Comparison of ENCODE assay signal across 7 mouse cellular contexts in genomic region chr10:80703643-80704042, GRCm38 (mm10). TPM values are rescaled to one million over a fixed set of nuclear protein-coding genes. Genes with fewer than 3 reads are reported as not detected.
DNase-seq lines count a peak whose midpoint lies in the region; ATAC-seq and TF ChIP-seq lines count a peak whose summit lies in the region.

No protein-coding gene starts in this region.

- no peaks in the 10 kb centered on the region for H3K27me3 ChIP-seq in kidney, embryonic 16.5 days (ENCODE audit: insufficient read depth, low read length)
- no peaks in the 10 kb centered on the region for H3K27me3 ChIP-seq in embryonic facial prominence, embryonic 15.5 days
- H3K27me3 ChIP-seq in hindbrain, postnatal 0 days (ENCODE audit: insufficient read depth, low read length): no peaks in the 10 kb centered on the region
- H3K27me3 ChIP-seq in midbrain, postnatal 0 days (ENCODE audit: insufficient read depth, low read length): no peaks in the 10 kb centered on the region

- TF ChIP-seq CTCF in hindbrain, postnatal 0 days (IDR thresholded peaks at IDR 0.05; ENCODE audit: low read depth): no peak
- TF ChIP-seq CTCF in midbrain, postnatal 0 days (IDR thresholded peaks at IDR 0.05): no peak

- WGBS in kidney, embryonic 16.5 days: 86% methylated on average over 5 of the region's 5 CpGs
- 86% methylated on average over 5 of the region's 5 CpGs for WGBS in embryonic facial prominence, embryonic 15.5 days
- 85% methylated on average over 5 of the region's 5 CpGs for WGBS in hindbrain, postnatal 0 days
- 96% methylated on average over 5 of the region's 5 CpGs for WGBS in midbrain, postnatal 0 days

- H3K36me3 ChIP-seq in kidney, embryonic 16.5 days (ENCODE audit: insufficient read depth, low read length): peaks cover 30% of the 10 kb centered on the region
- H3K36me3 ChIP-seq in embryonic facial prominence, embryonic 15.5 days: peaks cover 26% of the 10 kb centered on the region
- peaks cover 23% of the 10 kb centered on the region for H3K36me3 ChIP-seq in hindbrain, postnatal 0 days (ENCODE audit: insufficient read depth, low read length)
- H3K36me3 ChIP-seq in midbrain, postnatal 0 days (ENCODE audit: insufficient read depth, low read length): peaks cover 25% of the 10 kb centered on the region

- H3K4me2 ChIP-seq in kidney, embryonic 16.5 days (replicated peaks; ENCODE audit: low read depth, low read length): peak overlapping the region; percentile 91
- peak overlapping the region; percentile 90 for H3K4me2 ChIP-seq in embryonic facial prominence, embryonic 15.5 days (replicated peaks)
- peak overlapping the region; percentile 68 for H3K4me2 ChIP-seq in hindbrain, postnatal 0 days (ENCODE audit: low read depth, low read length)
- peak overlapping the region; percentile 55 for H3K4me2 ChIP-seq in midbrain, postnatal 0 days (ENCODE audit: low read depth, low read length, poor library complexity, severe bottlenecking)

- no peaks in the 10 kb centered on the region for H3K9me3 ChIP-seq in kidney, embryonic 16.5 days (ENCODE audit: low read length)
- H3K9me3 ChIP-seq in embryonic facial prominence, embryonic 15.5 days (replicated peaks): no peaks in the 10 kb centered on the region
- H3K9me3 ChIP-seq in hindbrain, postnatal 0 days (ENCODE audit: low read length): no peaks in the 10 kb centered on the region
- H3K9me3 ChIP-seq in midbrain, postnatal 0 days (ENCODE audit: low read length): no peaks in the 10 kb centered on the region

- no peak for DNase-seq in kidney, adult 11 months
- DNase-seq in hindbrain, postnatal 0 days (ENCODE audit: low spot score): no peak
- DNase-seq in midbrain, postnatal 0 days (ENCODE audit: low spot score): no peak
- no peak for DNase-seq in Muller cell, postnatal 12 days (ENCODE audit: inconsistent ontology term)

- peak overlapping the region; percentile 61; the same call in 1 of the 2 replicates for H3K4me3 ChIP-seq in kidney, embryonic 16.5 days (ENCODE audit: low read length)
- peak overlapping the region; percentile 70 for H3K4me3 ChIP-seq in embryonic facial prominence, embryonic 15.5 days (replicated peaks)
- peak overlapping the region; percentile 58 for H3K4me3 ChIP-seq in hindbrain, postnatal 0 days (ENCODE audit: low read length)
- peak overlapping the region; percentile 50 for H3K4me3 ChIP-seq in midbrain, postnatal 0 days (ENCODE audit: low read depth, low read length)

- H3K9ac ChIP-seq in kidney, embryonic 16.5 days (replicated peaks; ENCODE audit: low read length): peak overlapping the region; percentile 67
- 0 out of 2 replicates have a peak overlapping the region, but pooled peaks have one; percentile 55 for H3K9ac ChIP-seq in embryonic facial prominence, embryonic 15.5 days
- H3K9ac ChIP-seq in hindbrain, postnatal 0 days (replicated peaks; ENCODE audit: low read length): peak overlapping the region; percentile 56; the same call in 1 of the 2 replicates
- H3K9ac ChIP-seq in midbrain, postnatal 0 days (replicated peaks; ENCODE audit: low read length, poor library complexity, severe bottlenecking): peak overlapping the region; percentile 62

- peaks cover 29% of the 10 kb centered on the region for H3K4me1 ChIP-seq in kidney, embryonic 16.5 days (ENCODE audit: insufficient read depth, low read length)
- H3K4me1 ChIP-seq in embryonic facial prominence, embryonic 15.5 days: peaks cover 36% of the 10 kb centered on the region
- H3K4me1 ChIP-seq in hindbrain, postnatal 0 days (ENCODE audit: insufficient read depth, low read length): peaks cover 18% of the 10 kb centered on the region; the same call in 1 of the 2 replicates
- H3K4me1 ChIP-seq in midbrain, postnatal 0 days (ENCODE audit: insufficient read depth, low read length): peaks cover 14% of the 10 kb centered on the region

- no peak for ATAC-seq in kidney, embryonic 16.5 days (ENCODE audit: low FRiP score, low TSS enrichment)
- no peak for ATAC-seq in embryonic facial prominence, embryonic 15.5 days (ENCODE audit: insufficient number of reproducible peaks, low FRiP score, low TSS enrichment, low read depth)
- no peak for ATAC-seq in hindbrain, postnatal 0 days
- no peak for ATAC-seq in midbrain, postnatal 0 days (ENCODE audit: low FRiP score)
- ATAC-seq in CD4-positive, CD25-positive, alpha-beta regulatory T cell, adult 4 months: no peak

- H3K27ac ChIP-seq in kidney, embryonic 16.5 days (ENCODE audit: low read length): 0 out of 2 replicates have a peak overlapping the region, but pooled peaks have one; percentile 85
- no peak overlapping the region; the same call in 1 of the 2 replicates for H3K27ac ChIP-seq in embryonic facial prominence, embryonic 15.5 days (replicated peaks)
- peak overlapping the region; percentile 78; the same call in 1 of the 2 replicates for H3K27ac ChIP-seq in hindbrain, postnatal 0 days
- peak overlapping the region; percentile 84; the same call in 1 of the 2 replicates for H3K27ac ChIP-seq in midbrain, postnatal 0 days (ENCODE audit: low read depth, low read length)

RNA-seq across cellular contexts. Expression of gene Izumo4, which starts 1.7 kb away (rescaled TPM):
- polyA plus RNA-seq in kidney, embryonic 16.5 days (2015; fragmentation: Nextera tagmentation; extraction: Ambion mirVana): 23.3 and 23.8 TPM in 2 replicates
- 27.0 and 28.0 TPM in 2 replicates for polyA plus RNA-seq in embryonic facial prominence, embryonic 15.5 days (2015; fragmentation: Nextera tagmentation; extraction: Ambion mirVana)
- total RNA-seq in hindbrain, postnatal 0 days (2014; rRNA removed): 31.1 and 31.6 TPM in 2 replicates
- 46.7 and 52.2 TPM in 2 replicates for polyA plus RNA-seq in hindbrain, postnatal 0 days (2015; fragmentation: Nextera tagmentation; extraction: Ambion mirVana)
- 26.3 and 48.0 TPM in 2 replicates for total RNA-seq in midbrain, postnatal 0 days (2014; rRNA removed)
- 44.0 and 47.4 TPM in 2 replicates for polyA plus RNA-seq in midbrain, postnatal 0 days (2015; fragmentation: Nextera tagmentation; extraction: Ambion mirVana)
- polyA plus RNA-seq in CD4-positive, CD25-positive, alpha-beta regulatory T cell, adult 4 months (2017; shearing (Covaris generic)): 100 to 1,000 TPM in 1 of 2 experiments, 10 to 100 TPM in 1; 89.2 to 116 TPM

RNA-seq across cellular contexts. Expression of gene Mob3a, which starts 1.9 kb away (rescaled TPM):
- polyA plus RNA-seq in kidney, embryonic 16.5 days (2015; fragmentation: Nextera tagmentation; extraction: Ambion mirVana): 43.1 and 43.2 TPM in 2 replicates
- polyA plus RNA-seq in embryonic facial prominence, embryonic 15.5 days (2015; fragmentation: Nextera tagmentation; extraction: Ambion mirVana): 48.2 and 51.8 TPM in 2 replicates
- total RNA-seq in hindbrain, postnatal 0 days (2014; rRNA removed): 68.3 and 76.4 TPM in 2 replicates
- polyA plus RNA-seq in hindbrain, postnatal 0 days (2015; fragmentation: Nextera tagmentation; extraction: Ambion mirVana): 37.2 and 38.8 TPM in 2 replicates
- 66.6 and 75.1 TPM in 2 replicates for total RNA-seq in midbrain, postnatal 0 days (2014; rRNA removed)
- polyA plus RNA-seq in midbrain, postnatal 0 days (2015; fragmentation: Nextera tagmentation; extraction: Ambion mirVana): 44.9 and 48.5 TPM in 2 replicates
- 100 to 1,000 TPM; 265 to 359 TPM for polyA plus RNA-seq in CD4-positive, CD25-positive, alpha-beta regulatory T cell, adult 4 months (2017; shearing (Covaris generic))

RNA-seq across cellular contexts. Expression of gene Mknk2, which starts 25.7 kb away (rescaled TPM):
- polyA plus RNA-seq in kidney, embryonic 16.5 days (2015; fragmentation: Nextera tagmentation; extraction: Ambion mirVana): 71.1 and 108 TPM in 2 replicates
- polyA plus RNA-seq in embryonic facial prominence, embryonic 15.5 days (2015; fragmentation: Nextera tagmentation; extraction: Ambion mirVana): 99.0 and 105 TPM in 2 replicates
- 84.5 and 95.4 TPM in 2 replicates for total RNA-seq in hindbrain, postnatal 0 days (2014; rRNA removed)
- 38.2 and 40.5 TPM in 2 replicates for polyA plus RNA-seq in hindbrain, postnatal 0 days (2015; fragmentation: Nextera tagmentation; extraction: Ambion mirVana)
- total RNA-seq in midbrain, postnatal 0 days (2014; rRNA removed): 74.6 and 74.7 TPM in 2 replicates
- polyA plus RNA-seq in midbrain, postnatal 0 days (2015; fragmentation: Nextera tagmentation; extraction: Ambion mirVana): 35.3 and 36.0 TPM in 2 replicates
- polyA plus RNA-seq in CD4-positive, CD25-positive, alpha-beta regulatory T cell, adult 4 months (2017; shearing (Covaris generic)): 10 to 100 TPM; 37.3 to 51.7 TPM

RNA-seq across cellular contexts. Expression of gene Ap3d1, which starts 38.4 kb away (rescaled TPM):
- 67.7 and 68.8 TPM in 2 replicates for polyA plus RNA-seq in kidney, embryonic 16.5 days (2015; fragmentation: Nextera tagmentation; extraction: Ambion mirVana)
- 75.2 and 76.1 TPM in 2 replicates for polyA plus RNA-seq in embryonic facial prominence, embryonic 15.5 days (2015; fragmentation: Nextera tagmentation; extraction: Ambion mirVana)
- total RNA-seq in hindbrain, postnatal 0 days (2014; rRNA removed): 195 and 201 TPM in 2 replicates
- polyA plus RNA-seq in hindbrain, postnatal 0 days (2015; fragmentation: Nextera tagmentation; extraction: Ambion mirVana): 99.2 and 99.7 TPM in 2 replicates
- total RNA-seq in midbrain, postnatal 0 days (2014; rRNA removed): 182 and 183 TPM in 2 replicates
- 95.4 and 105 TPM in 2 replicates for polyA plus RNA-seq in midbrain, postnatal 0 days (2015; fragmentation: Nextera tagmentation; extraction: Ambion mirVana)
- 10 to 100 TPM; 26.7 to 29.1 TPM for polyA plus RNA-seq in CD4-positive, CD25-positive, alpha-beta regulatory T cell, adult 4 months (2017; shearing (Covaris generic))

RNA-seq across cellular contexts. Expression of gene Btbd2, which starts 46.8 kb away (rescaled TPM):
- polyA plus RNA-seq in kidney, embryonic 16.5 days (2015; fragmentation: Nextera tagmentation; extraction: Ambion mirVana): 21.0 and 74.8 TPM in 2 replicates
- polyA plus RNA-seq in embryonic facial prominence, embryonic 15.5 days (2015; fragmentation: Nextera tagmentation; extraction: Ambion mirVana): 82.2 and 82.7 TPM in 2 replicates
- 209 and 213 TPM in 2 replicates for total RNA-seq in hindbrain, postnatal 0 days (2014; rRNA removed)
- 81.9 and 82.8 TPM in 2 replicates for polyA plus RNA-seq in hindbrain, postnatal 0 days (2015; fragmentation: Nextera tagmentation; extraction: Ambion mirVana)
- 168 and 215 TPM in 2 replicates for total RNA-seq in midbrain, postnatal 0 days (2014; rRNA removed)
- 71.6 and 80.4 TPM in 2 replicates for polyA plus RNA-seq in midbrain, postnatal 0 days (2015; fragmentation: Nextera tagmentation; extraction: Ambion mirVana)
- polyA plus RNA-seq in CD4-positive, CD25-positive, alpha-beta regulatory T cell, adult 4 months (2017; shearing (Covaris generic)): 1 to 10 TPM; 7.2 to 7.3 TPM
